Mouse (Mus musculus) heart, adult 2 months (tissue): Measurements from ENCODE around the gene Tfb1m.

Source experiments
- CTCF ChIP-seq: fragments of 200-600 bp; IDR thresholded peaks from 2 replicates; pipeline ENCODE4 v1.8.1; 2022; ENCODE audit warnings: antibody characterized with exemption, mild to moderate bottlenecking, moderate library complexity
- POLR2A ChIP-seq: fragments of 200-500 bp; IDR thresholded peaks from 2 replicates; pipeline ENCODE4 v1.6.1; 2011; ENCODE audit warnings: mild to moderate bottlenecking, low read depth, low read length, control low read depth; ENCODE audit not compliant: insufficient read depth

GRCm38 (mm10) chr17:3557331-3558311 lies at the start of gene Tfb1m:
- peak; percentile 77 for TF ChIP-seq POLR2A
- TF ChIP-seq CTCF: peak; percentile 38
